Mouse (Mus musculus): Measurements from ENCODE around the gene Dnaaf2.

DNA sequence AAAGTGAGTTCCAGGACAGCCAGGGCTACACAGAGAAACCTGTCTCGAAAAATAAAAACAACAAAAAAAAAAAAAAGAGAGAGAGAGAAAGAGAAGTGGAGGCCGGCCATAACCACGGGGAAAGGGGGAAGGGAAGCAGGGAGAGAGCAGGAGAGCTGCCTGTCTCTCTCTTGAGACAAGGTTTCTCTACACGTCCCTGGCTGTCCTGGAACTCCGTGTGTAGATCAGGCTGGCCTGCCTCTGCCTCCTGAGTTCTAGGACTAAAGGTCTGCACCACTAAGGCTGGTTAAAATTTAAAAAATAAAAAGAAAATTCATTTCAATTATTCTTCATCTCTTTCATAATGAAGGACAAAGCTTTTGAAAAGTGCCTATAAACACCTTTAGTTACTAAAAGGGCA, 6.8 kb downstream of the Dnaaf2 start:
- TF ChIP-seq CTCF (IDR thresholded peaks at IDR 0.05; ENCODE audit: insufficient read depth, low read depth, low read length) (no peak), POLR2A (IDR thresholded peaks at IDR 0.05; ENCODE audit: insufficient read depth, low read depth, low read length) (no peak)

Data from olfactory bulb, adult 2 months (tissue).